Mouse (Mus musculus) cerebellum, adult 2 months (tissue): ENCODE data around the gene Acvr2b.

Experiments
- CTCF ChIP-seq: fragments of 200-500 bp; IDR thresholded peaks from 2 replicates; pipeline ENCODE4 v1.5.1; 2011; ENCODE audit warnings: low read depth, mild to moderate bottlenecking, control low read depth, low read length, moderate library complexity, borderline replicate concordance; ENCODE audit not compliant: insufficient read depth
- POLR2A ChIP-seq: fragments of 200-500 bp; IDR thresholded peaks from 2 replicates; pipeline ENCODE4 v1.6.1; 2011; ENCODE audit warnings: low read length, control low read depth, borderline replicate concordance; ENCODE audit not compliant: insufficient read depth

GRCm38 (mm10) chr9:119473011-119473410 is 71.1 kb downstream of the Acvr2b start:
- TF ChIP-seq POLR2A (no peak), CTCF (no peak)
